Mouse (Mus musculus): ENCODE measurements at regions not wholly inside any gene's neighbourhood (a gene's known extent, or its start where the extent isn't known, plus 50 kb on each side); places are given as distances from the start of the nearest gene placed in this dataset.

GRCm38 (mm10) chr1:169159786-169160185, 371.5 kb downstream of the Nuf2 start:
- in situ Hi-C loops (cut with MboI; ENCODE audit: low sequenced_read_pairs): no loop called here

- in situ Hi-C loops (cut with MboI; ENCODE audit: low sequenced_read_pairs): no loop called here
Observed at GRCm38 (mm10) chr1:169157496-169157895, 373.8 kb downstream of the Nuf2 start.

GRCm38 (mm10) chr1:169156875-169157274, 374.4 kb downstream of the Nuf2 start:
- in situ Hi-C loops (cut with MboI; ENCODE audit: low sequenced_read_pairs): no loop called here

- in situ Hi-C loops (cut with MboI; ENCODE audit: low sequenced_read_pairs): no loop called here
Observed at GRCm38 (mm10) chr1:169155484-169156459, 375.5 kb downstream of the Nuf2 start.

- in situ Hi-C loops (cut with MboI; ENCODE audit: low sequenced_read_pairs): no loop called here
Observed at GRCm38 (mm10) chr1:169142216-169142615, 389.0 kb downstream of the Nuf2 start.

GRCm38 (mm10) chr1:169140056-169140455, 391.2 kb downstream of the Nuf2 start:
- in situ Hi-C loops (cut with MboI; ENCODE audit: low sequenced_read_pairs): no loop called here

GRCm38 (mm10) chr1:169139507-169139906, 391.8 kb downstream of the Nuf2 start:
- in situ Hi-C loops (cut with MboI; ENCODE audit: low sequenced_read_pairs): no loop called here

- in situ Hi-C loops (cut with MboI; ENCODE audit: low sequenced_read_pairs): no loop called here
Observed at GRCm38 (mm10) chr1:169139184-169139486, 392.1 kb downstream of the Nuf2 start.

- in situ Hi-C loops (cut with MboI; ENCODE audit: low sequenced_read_pairs): no loop called here
Observed at GRCm38 (mm10) chr1:169138404-169139183, 392.7 kb downstream of the Nuf2 start.

- in situ Hi-C loops (cut with MboI; ENCODE audit: low sequenced_read_pairs): no loop called here
Observed at GRCm38 (mm10) chr1:169135542-169135941, 395.7 kb downstream of the Nuf2 start.

- in situ Hi-C loops (cut with MboI; ENCODE audit: low sequenced_read_pairs): no loop called here
Observed at GRCm38 (mm10) chr1:169103669-169104068, 427.6 kb downstream of the Nuf2 start.

GRCm38 (mm10) chr1:169103113-169103512, 428.2 kb downstream of the Nuf2 start:
- in situ Hi-C loops (cut with MboI; ENCODE audit: low sequenced_read_pairs): no loop called here

GRCm38 (mm10) chr1:169099221-169099620, 432.0 kb downstream of the Nuf2 start:
- in situ Hi-C loops (cut with MboI; ENCODE audit: low sequenced_read_pairs): no loop called here

- in situ Hi-C loops (cut with MboI; ENCODE audit: low sequenced_read_pairs): no loop called here
Observed at GRCm38 (mm10) chr1:169096737-169097136, 434.5 kb downstream of the Nuf2 start.

GRCm38 (mm10) chr1:169093602-169094354, 437.5 kb downstream of the Nuf2 start:
- in situ Hi-C loops (cut with MboI; ENCODE audit: low sequenced_read_pairs): no loop called here

GRCm38 (mm10) chr1:169086032-169086431, 445.2 kb downstream of the Nuf2 start:
- in situ Hi-C loops (cut with MboI; ENCODE audit: low sequenced_read_pairs): no loop called here

- in situ Hi-C loops (cut with MboI; ENCODE audit: low sequenced_read_pairs): no loop called here
Observed at GRCm38 (mm10) chr1:169080686-169081085, 450.6 kb downstream of the Nuf2 start.

- in situ Hi-C loops (cut with MboI; ENCODE audit: low sequenced_read_pairs): no loop called here
Observed at GRCm38 (mm10) chr1:169077228-169077627, 454.0 kb downstream of the Nuf2 start.

GRCm38 (mm10) chr1:169076006-169076405, 455.3 kb downstream of the Nuf2 start:
- in situ Hi-C loops (cut with MboI; ENCODE audit: low sequenced_read_pairs): no loop called here

GRCm38 (mm10) chr1:169071366-169071765, 459.9 kb downstream of the Nuf2 start:
- in situ Hi-C loops (cut with MboI; ENCODE audit: low sequenced_read_pairs): no loop called here

- in situ Hi-C loops (cut with MboI; ENCODE audit: low sequenced_read_pairs): no loop called here
Observed at GRCm38 (mm10) chr1:169069647-169070046, 461.6 kb downstream of the Nuf2 start.
